Comparison of ENCODE assay signal across 7 mouse cellular contexts in genomic region chr11:65788154-65788553, GRCm38 (mm10). TPM values are rescaled to one million over a fixed set of nuclear protein-coding genes. Genes with fewer than 3 reads are reported as not detected.
A peak's percentile ranks its signal among the peaks of the same experiment; 100 is the strongest.
DNase-seq lines count a peak whose midpoint lies in the region; ATAC-seq lines count a peak whose summit lies in the region.

Map2k4 (minus strand) TSS chr11:65788297.

- no peaks in the 10 kb centered on the region for H3K9me3 ChIP-seq in embryonic facial prominence, embryonic 10.5 days
- no peaks in the 10 kb centered on the region for H3K9me3 ChIP-seq in limb, embryonic 10.5 days (replicated peaks)
- no peaks in the 10 kb centered on the region for H3K9me3 ChIP-seq in midbrain, embryonic 13.5 days

- H3K4me2 ChIP-seq in midbrain, embryonic 13.5 days (replicated peaks), result peak within 1 kb of the TSS; percentile 83

- under 1% methylated on average over 36 of the region's 36 CpGs for WGBS in embryonic facial prominence, embryonic 10.5 days
- 0% methylated on average over 36 of the region's 36 CpGs for WGBS in limb, embryonic 10.5 days
- WGBS in midbrain, embryonic 13.5 days, result under 1% methylated on average over 36 of the region's 36 CpGs

- peak within 1 kb of the TSS; percentile 99 for H3K9ac ChIP-seq in midbrain, embryonic 13.5 days (replicated peaks)

- peak within 1 kb of the TSS; percentile 99 for H3K27ac ChIP-seq in embryonic facial prominence, embryonic 10.5 days (replicated peaks)
- peak within 1 kb of the TSS; percentile 98 for H3K27ac ChIP-seq in limb, embryonic 10.5 days
- H3K27ac ChIP-seq in midbrain, embryonic 13.5 days, result peak within 1 kb of the TSS; percentile 93

- ATAC-seq in granulocyte monocyte progenitor cell, adult 5-6 weeks (replicated peaks; ENCODE audit: poor library complexity, severe bottlenecking), result peak; percentile 99
- peak; percentile 99 for ATAC-seq in midbrain, embryonic 13.5 days

- no peaks in the 10 kb centered on the region for H3K27me3 ChIP-seq in embryonic facial prominence, embryonic 10.5 days (replicated peaks; ENCODE audit: low read depth, poor library complexity, severe bottlenecking)
- no peaks in the 10 kb centered on the region for H3K27me3 ChIP-seq in limb, embryonic 10.5 days (ENCODE audit: low read depth, poor library complexity, severe bottlenecking)
- H3K27me3 ChIP-seq in midbrain, embryonic 13.5 days, result no peaks in the 10 kb centered on the region

- DNase-seq in adrenal gland, adult 8-10 months, result peak; percentile 88
- peak; percentile 97 for DNase-seq in embryonic facial prominence, embryonic 10.5 days (ENCODE audit: low spot score)
- DNase-seq in kidney, adult 11 months, result peak; percentile 91
- DNase-seq in limb, embryonic 10.5 days (ENCODE audit: low spot score), result peak; percentile 98
- peak; percentile 97 for DNase-seq in spleen, adult 12 weeks (ENCODE audit: low spot score)

- peaks cover 18% of the 10 kb centered on the region for H3K4me1 ChIP-seq in embryonic facial prominence, embryonic 10.5 days
- peaks cover 12% of the 10 kb centered on the region for H3K4me1 ChIP-seq in limb, embryonic 10.5 days
- peaks cover 20% of the 10 kb centered on the region for H3K4me1 ChIP-seq in midbrain, embryonic 13.5 days (replicated peaks)

- 0 out of 2 replicates have a peak, but pooled peaks cover 5% of the 10 kb centered on the region for H3K36me3 ChIP-seq in embryonic facial prominence, embryonic 10.5 days (replicated peaks)
- H3K36me3 ChIP-seq in limb, embryonic 10.5 days, result no peaks in the 10 kb centered on the region
- no peaks in the 10 kb centered on the region for H3K36me3 ChIP-seq in midbrain, embryonic 13.5 days

- peak within 1 kb of the TSS; percentile 97 for H3K4me3 ChIP-seq in embryonic facial prominence, embryonic 10.5 days
- H3K4me3 ChIP-seq in limb, embryonic 10.5 days, result peak within 1 kb of the TSS; percentile 97
- peak within 1 kb of the TSS; percentile 96 for H3K4me3 ChIP-seq in midbrain, embryonic 13.5 days (replicated peaks)

RNA-seq across cellular contexts. Expression of gene Map2k4, which starts in this region (rescaled TPM):
- total RNA-seq in adrenal gland, adult 8-10 months (2022), result 10 to 100 TPM; 45.2 to 49.8 (median 48.1) TPM
- 66.5 and 66.9 TPM in 2 replicates for polyA plus RNA-seq in embryonic facial prominence, embryonic 10.5 days (2016; fragmentation: Nextera tagmentation; extraction: Ambion mirVana)
- 44.3 and 50.8 TPM in 2 replicates for total RNA-seq in granulocyte monocyte progenitor cell, adult 5-6 weeks (2014; fragmentation: Nextera tagmentation)
- 31.2 and 31.4 TPM in 2 replicates for total RNA-seq in granulocyte monocyte progenitor cell, adult 5-6 weeks (2017)
- polyA plus RNA-seq in limb, embryonic 10.5 days (2016; fragmentation: Nextera tagmentation; extraction: Ambion mirVana), result 64.6 and 69.4 TPM in 2 replicates
- 72.1 and 77.1 TPM in 2 replicates for polyA plus RNA-seq in midbrain, embryonic 13.5 days (2015; fragmentation: Nextera tagmentation; extraction: Ambion mirVana)

Comparison
In these comparisons a context has a peak if more than half of its experiments do, and no peak if none do; other contexts are left out.
1. Peak in every context shown above with its lines: DNase-seq, ATAC-seq, H3K4me3 ChIP-seq and H3K27ac ChIP-seq.